Mouse (Mus musculus) stomach, postnatal 0 days (tissue): ENCODE data around the gene Ccr2.
"Not testable (repeated sequence)": the region's sequence is repeated elsewhere in the genome, so short reads cannot be mapped to it uniquely, and the experiment has no call there.

Experiments
- CTCF ChIP-seq: IDR thresholded peaks from 2 replicates; pipeline ENCODE4 v1.5.1; 2016; ENCODE audit warnings: antibody characterized with exemption, low read depth, mild to moderate bottlenecking, moderate library complexity
- EP300 ChIP-seq: optimal IDR thresholded peaks from 2 replicates; pipeline ENCODE3; 2016; ENCODE audit warnings: antibody characterized with exemption

DNA sequence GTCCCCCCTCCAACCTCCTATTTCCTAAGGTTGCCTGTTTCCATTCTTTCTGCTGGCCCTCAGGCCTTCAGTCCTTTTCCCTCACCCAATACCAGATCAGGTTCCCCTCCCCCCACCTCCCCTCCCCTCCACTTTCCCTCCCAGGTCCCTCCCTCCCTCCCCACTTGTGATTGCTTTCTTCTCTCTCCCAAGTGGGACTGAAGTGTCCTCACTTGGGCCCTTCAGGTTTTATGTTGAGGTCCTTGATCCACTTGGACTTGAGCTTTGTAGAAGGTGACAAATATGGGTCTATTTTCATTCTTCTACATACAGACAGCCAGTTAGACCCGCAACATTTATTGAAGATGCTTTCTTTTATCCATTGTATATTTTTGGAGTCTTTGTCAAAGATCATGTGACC, 33.2 kb downstream of the Ccr2 start:
- not testable (repeated sequence) for TF ChIP-seq CTCF, EP300
